Mouse (Mus musculus) embryo, embryonic 11.5 days (tissue): ENCODE measurements around the gene Svep1.

Experiments used
- DNase-seq: peaks from one replicate; pipeline ENCODE4 v3.0.0-alpha.2; 2012; ENCODE audit warnings: low read depth, low spot score

Gene Svep1

DNA sequence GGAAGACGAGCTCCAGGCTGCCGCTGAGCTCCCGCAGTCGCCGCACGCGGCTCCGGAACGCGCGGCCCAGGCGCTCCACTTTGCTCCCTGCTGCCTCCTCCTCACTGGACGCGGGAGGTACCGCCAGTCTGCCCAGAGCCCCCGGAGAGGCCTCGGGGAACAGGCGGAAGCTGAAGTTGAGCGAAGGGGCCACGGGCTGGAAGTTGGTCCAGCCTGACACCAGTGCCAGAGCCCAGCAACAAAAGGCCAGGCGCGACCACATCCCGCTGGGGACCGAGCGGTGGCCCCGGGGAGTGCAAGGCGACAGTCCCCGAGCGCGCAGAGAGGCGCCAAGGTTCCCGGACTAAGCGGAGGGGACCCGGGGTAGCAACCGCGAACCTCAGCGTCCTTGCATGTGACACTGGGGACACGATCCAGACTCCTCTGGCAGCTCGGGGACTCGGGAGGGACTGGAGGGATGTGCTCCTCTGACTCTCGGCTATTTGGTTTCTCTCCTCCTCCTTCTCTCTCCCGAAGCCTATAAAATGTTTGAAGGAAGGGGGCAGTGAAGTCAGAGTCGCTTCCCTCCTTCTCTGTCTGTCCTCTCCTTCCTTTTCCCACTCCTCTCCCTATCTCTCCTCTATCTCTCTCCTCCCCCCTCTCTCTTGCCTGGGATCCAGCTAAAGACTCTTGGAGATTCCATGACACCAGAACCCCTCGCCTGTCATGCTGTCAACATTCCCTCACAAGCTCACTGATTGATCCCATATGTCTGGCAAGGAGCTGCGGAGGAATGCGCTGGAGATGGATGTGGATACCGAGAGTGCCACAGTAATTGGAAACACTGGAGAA, at the start of gene Svep1:
Gene Svep1, minus strand, starts transcription at position 745 of the 831 bp plus-strand sequence.
- peak; percentile 54 for DNase-seq

GRCm38 (mm10) chr4:58253410-58253809, 46.8 kb upstream of the Svep1 start:
- DNase-seq: peak; percentile 56

DNA sequence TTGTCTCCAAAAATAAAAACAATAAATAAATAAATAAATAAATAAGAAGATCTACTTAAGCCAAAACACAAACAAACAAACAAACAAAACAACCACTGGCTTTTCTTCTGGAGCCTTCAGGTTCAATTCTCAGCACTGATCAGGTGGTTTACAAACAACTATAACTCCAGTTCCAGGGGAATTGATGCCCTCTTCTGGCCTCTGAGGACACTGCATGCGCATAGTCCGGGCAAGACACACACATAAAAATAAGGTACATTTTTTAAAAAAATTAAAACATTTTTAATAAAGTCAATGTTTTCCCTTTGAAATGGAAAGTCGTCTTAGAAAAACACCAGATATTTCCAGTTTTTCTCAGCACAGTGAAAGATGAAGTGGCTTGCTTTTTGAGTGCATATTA, 45.7 kb upstream of the Svep1 start:
- DNase-seq: no peak

GRCm38 (mm10) chr4:58245544-58245943, 38.9 kb upstream of the Svep1 start:
- no peak for DNase-seq

- no peak for DNase-seq
These were observed 33.8 kb upstream of the Svep1 start for GRCm38 (mm10) chr4:58240416-58240815.

DNA sequence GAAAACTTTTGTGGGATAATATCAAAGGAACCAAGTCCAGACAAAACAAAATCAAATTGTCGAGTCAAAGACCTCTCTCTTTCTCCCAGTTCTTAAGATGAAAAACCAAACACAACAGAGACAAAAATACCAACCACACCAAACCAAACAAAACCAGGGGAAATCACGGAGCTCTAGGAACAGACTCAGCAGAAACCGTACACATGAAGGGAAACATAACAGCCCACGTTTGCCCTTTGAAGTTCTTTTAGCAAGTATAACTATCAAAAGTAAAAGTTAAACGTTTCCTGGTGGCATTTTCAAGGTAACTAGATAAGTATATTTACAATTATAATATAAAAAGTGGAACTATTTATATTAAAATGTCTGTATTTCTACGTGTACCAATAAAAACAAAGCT, 29.2 kb upstream of the Svep1 start:
- no peak for DNase-seq

DNA sequence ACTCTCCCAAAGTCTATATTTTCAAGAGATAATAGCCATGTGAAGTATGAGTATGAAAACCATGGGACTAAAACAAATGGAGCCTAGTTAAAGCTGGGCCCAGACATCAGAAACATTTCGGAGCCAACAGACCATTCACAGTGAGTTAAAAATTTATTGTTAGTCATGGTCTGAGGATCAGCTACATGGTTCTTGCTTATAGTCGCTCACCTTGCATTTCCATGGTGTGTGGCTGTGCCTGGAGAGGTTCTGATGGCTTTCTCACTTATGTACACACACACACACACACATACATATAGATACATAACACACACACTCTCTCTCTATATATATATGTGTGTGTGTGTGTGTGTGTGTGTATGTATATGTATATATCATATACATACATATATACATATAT, 16.8 kb upstream of the Svep1 start:
- no peak for DNase-seq

GRCm38 (mm10) chr4:58211374-58211773, 4.7 kb upstream of the Svep1 start:
- DNase-seq: no peak

DNA sequence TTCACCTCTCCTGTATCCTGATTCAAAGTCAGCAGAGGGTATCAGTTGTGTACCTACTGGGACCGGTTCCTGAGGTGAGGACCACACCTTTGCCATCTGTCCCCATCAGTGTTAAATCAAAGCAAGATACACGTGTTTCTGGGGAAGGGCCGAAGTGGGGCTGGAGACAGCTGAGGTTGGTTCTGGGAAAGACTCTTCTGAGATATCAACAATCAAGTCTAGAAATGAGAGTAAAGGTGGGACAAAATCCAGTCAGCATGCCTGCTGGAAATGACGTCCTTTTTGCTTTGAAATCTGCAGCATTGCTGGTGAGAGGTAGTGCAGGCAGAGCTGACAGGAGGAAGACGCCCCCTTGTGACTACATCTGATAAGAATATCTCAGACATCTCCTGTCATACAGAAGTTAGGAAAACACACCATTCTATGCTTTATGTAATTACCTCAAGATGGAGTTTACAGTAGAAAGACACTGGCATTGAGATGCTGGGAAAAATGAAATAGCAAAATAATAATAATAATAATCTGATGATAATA, 4.0 kb upstream of the Svep1 start:
- no peak for DNase-seq

GRCm38 (mm10) chr4:58205750-58206114, 927 bp downstream of the Svep1 start:
- no peak for DNase-seq

GRCm38 (mm10) chr4:58201703-58202102, 5.0 kb downstream of the Svep1 start:
- DNase-seq: no peak

DNA sequence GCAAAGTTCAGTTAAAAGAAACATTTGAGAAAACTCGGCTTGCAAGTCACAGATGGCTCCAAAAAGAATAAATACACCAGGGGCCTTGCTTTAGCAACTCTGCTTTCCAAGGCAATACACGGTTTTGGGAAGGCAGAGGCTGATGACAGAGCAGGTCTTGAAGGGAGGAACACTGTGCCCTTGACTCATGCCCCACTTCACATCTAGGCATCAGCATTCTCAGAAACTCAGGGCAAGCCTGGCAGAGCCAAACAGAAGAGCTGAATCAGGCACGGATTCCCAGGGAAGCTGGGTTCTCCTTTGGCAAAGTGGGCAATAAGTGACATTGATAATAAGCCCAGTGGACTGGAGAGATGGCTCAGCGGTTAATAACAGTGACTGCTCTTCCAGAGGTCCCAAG, 5.8 kb downstream of the Svep1 start:
- no peak for DNase-seq

- DNase-seq: no peak
These were observed 9.4 kb downstream of the Svep1 start for GRCm38 (mm10) chr4:58197230-58197629.

- no peak for DNase-seq
These were observed 9.9 kb downstream of the Svep1 start for GRCm38 (mm10) chr4:58196795-58197194.

DNA sequence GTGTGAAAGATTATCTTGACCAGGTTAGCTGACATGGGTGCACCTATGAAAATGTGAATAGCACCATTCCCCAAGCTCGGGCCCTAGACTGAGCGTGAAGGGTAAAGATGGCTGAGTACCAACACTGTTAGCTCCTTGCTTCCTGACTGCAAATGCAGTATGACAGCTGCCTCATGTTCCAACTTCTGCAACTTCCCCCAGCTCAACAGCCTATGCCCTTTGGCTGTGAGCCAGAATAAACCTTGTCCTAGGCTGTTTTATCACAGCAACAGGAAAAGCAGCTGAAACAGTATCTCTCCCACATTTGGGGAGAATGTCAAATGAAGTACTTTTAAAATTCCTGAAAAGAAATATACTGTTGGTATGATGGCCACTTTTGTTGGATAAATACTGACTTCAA, 10.7 kb downstream of the Svep1 start:
- DNase-seq: no peak

DNA sequence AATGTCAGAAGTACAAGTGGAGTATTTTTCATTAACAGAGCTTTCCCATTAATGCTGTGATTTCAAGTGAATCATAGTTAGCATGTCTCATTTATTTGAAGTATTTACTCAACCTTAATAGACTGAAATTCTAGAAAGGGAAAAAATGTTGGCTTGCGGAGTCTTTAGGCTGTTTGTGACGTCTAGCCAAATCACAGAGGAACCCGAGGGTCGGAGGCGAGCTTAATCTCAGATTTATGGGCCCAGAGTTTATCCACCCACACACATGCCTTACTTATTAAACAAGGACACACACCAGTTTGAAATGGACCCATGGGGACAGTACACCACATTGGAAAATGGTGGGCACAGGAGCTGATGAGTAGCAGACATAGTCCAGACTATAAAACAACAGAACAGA, 17.4 kb downstream of the Svep1 start:
- no peak for DNase-seq

- DNase-seq: no peak
These were observed 21.3 kb downstream of the Svep1 start for GRCm38 (mm10) chr4:58185401-58185800.

DNA sequence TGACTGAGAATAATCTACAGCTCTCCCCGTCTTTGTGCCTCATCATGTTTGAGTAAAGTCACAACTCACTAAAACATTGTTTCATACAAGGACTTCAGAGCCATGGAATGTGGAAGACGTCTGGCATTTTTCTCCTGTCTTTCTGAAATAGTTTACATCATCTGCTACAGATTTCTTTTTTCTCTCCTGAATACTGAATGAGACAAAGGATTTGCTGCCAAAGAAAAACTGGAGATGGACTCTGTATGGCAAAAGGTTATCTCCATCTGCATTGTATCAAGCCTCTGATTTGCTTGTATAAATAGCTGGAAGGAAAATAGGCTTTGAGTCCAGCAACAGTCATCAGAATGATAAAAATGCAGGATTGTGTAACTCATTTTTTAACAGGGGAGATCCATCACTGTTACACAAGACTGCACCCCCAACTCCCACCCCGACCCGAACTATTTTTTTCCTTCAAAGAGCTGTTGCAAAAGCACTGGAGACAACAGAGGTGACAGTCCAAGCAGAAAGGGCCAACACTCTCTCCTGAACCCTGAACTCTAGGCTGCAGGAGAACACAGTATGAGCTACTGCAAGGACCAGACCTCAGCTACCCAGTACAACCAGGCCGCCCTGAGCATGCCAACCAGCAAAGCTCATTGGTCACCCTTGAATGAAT, 21.8 kb downstream of the Svep1 start:
- no peak for DNase-seq

- no peak for DNase-seq
These were observed 22.8 kb downstream of the Svep1 start for GRCm38 (mm10) chr4:58183897-58184296.

GRCm38 (mm10) chr4:58178489-58178888, 28.2 kb downstream of the Svep1 start:
- DNase-seq: no peak

- no peak for DNase-seq
These were observed 29.4 kb downstream of the Svep1 start for GRCm38 (mm10) chr4:58177256-58177655.

- DNase-seq: no peak
These were observed 32.1 kb downstream of the Svep1 start for GRCm38 (mm10) chr4:58174435-58174987.

DNA sequence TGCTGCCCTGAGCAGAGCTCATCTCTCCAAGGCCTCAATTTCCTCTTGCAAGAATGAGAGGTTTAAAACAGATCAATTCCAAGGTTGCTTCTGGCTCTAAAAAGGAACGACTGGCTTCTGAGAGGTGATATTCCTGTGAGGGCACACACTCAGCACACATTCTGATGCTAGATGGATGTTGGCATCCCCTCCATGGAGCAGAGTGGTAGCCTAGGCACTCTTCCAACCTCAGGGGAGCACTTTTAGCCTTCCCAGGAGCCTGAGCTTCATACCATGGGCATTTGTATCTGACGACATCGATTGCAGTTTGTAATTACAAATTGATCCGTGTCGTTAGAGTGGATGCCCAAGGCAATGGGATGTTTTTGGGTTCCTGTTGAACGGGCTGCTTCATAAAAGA, 33.3 kb downstream of the Svep1 start:
- no peak for DNase-seq
